Mouse (Mus musculus) liver, embryonic 14.5 days (tissue): ENCODE measurements around the gene Peak1.

ENCODE experiments used
- CTCF ChIP-seq: IDR thresholded peaks from 2 replicates; pipeline ENCODE4 v1.5.1; 2016; ENCODE audit warnings: antibody characterized with exemption, low read depth, control low read depth
- EP300 ChIP-seq: IDR thresholded peaks from 2 replicates; pipeline ENCODE4 v1.6.1; 2016; ENCODE audit warnings: antibody characterized with exemption, low read depth

- no peak for TF ChIP-seq CTCF
- no peak for TF ChIP-seq EP300
Measured at GRCm38 (mm10) chr9:56332774-56333173, 85.1 kb downstream of the Peak1 start.
